Mouse (Mus musculus): ENCODE data around the gene Samd14.

The Samd14 gene

DNA sequence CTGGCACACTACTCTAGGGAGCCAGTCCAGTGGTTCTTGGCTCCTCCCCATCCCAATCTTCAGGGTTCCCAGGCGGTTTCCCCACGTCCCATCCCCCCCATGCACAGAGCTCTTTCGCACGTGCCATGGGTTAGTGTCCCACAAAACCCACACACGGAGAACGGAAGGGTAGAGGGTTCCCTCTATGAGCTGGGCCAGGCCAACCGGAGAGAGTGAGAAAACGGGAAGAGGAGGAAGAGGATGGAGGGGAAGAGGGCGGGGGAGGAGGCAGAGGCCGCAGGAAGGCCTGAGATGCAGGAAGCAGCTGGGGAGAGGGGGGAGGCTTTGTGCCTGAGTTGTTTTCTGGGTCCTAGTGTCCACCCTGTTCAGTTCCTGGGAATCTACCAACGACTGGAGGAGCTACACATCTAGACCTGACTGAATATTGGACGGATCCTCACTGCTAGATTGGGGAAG is 20.1 kb upstream of the Samd14 start:
- DNase-seq (ENCODE audit: low read depth, low spot score): peak; percentile 86

DNA sequence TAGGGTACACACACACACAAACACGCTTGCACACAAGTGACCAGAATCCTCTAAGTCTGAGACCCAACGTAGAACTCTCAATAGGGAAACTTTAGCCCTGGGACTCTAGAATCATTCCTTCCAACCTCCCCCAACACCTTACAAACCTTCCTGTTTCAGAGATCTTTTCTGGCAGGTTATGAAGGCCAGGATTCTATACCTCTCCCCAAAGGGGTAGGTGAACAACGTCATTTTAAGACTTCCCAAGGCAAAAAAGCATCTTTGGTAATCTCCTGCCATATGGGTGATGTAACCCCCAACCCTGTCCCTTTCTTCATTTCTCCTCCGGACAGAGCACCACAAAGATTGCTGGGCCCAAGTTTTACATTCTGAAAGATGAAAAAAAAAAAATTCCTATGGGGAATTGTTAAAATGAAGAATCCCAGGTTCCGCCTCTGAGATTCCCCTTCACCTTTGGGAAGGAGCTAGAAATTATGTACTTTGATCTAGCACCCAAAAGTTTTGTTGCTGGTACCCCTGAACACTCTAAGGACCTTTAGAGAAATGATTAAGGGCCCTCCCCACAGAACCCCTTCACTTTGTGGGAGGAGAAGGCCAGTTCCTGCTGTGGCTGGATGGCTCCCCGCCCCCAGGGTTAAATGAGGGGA is 19.5 kb upstream of the Samd14 start:
- DNase-seq (ENCODE audit: low read depth, low spot score): no peak

DNA sequence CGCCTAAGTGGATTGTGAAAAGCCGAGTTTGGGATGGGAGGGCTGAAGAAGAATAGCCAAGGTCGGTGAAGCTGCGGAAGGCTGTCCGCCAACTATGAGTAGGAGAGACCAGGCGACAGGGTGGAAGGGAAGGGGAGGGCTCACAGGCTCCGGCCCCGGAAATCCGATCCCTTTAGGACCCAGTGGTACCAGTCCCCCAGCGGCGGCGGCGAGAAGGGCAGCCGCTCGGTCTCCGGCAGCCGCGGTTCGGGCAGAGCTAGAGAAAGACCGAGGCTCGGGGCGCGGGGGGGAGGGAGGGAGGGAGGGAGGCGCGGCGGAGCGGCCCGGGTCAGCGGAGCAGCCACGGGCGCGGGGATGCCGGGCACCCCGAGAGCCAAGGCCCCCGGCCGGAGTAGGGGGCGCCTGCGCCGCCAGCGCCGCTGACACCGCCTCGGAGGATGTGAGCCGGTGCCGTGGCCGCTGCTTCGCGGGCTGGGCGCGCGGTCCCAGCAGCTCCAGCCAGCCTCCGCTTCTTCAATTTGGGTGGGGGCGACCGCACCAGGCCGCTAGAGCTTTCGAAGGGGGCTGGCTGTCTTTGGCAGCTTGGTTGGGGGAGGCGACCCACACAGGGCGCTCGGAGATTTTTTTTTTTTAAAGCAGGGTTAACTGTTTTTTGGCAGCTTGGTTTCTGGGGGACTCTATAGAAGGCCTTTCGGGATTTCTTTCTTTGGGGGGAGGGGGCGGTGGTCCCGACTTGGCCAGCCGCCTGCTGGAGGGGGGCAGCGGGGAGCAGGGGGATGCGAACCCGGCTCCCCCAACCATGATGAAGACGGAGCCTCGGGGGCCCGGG is 18.7 kb upstream of the Samd14 start, which contains the start of gene Ppp1r9b:
Gene Ppp1r9b, plus strand, starts transcription at position 287 of the 829 bp plus-strand sequence.
- peak; percentile 82 for DNase-seq (ENCODE audit: low read depth, low spot score)

DNA sequence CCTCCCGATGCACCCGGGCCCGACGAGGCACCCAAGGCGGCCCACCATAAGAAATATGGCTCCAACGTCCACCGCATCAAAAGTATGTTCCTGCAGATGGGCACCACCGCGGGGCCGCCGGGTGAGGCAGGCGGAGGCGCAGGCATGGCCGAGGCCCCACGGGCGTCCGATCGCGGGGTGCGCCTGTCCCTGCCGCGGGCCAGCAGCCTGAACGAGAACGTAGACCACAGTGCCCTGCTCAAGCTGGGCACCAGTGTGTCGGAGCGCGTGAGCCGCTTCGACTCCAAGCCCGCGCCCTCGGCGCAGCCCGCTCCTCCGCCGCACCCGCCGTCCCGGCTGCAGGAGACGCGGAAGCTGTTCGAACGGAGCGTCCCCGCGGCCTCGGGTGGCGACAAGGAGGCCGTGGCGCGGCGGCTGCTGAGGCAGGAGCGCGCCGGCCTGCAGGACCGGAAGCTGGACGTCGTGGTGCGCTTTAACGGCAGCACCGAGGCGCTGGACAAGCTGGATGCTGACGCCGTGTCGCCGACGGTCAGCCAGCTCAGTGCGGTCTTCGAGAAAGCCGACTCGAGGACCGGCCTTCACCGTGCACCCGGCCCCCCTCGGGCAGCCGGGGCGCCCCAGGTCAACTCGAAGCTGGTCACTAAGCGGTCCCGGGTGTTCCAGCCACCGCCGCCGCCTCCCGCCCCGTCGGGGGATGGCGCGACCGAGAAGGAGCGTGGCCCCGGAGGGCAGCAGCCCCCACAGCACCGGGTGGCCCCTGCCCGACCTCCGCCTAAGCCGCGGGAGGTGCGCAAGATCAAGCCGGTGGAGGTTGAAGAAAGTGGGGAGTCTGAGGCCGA is 17.8 kb upstream of the Samd14 start:
- no peak for DNase-seq (ENCODE audit: low read depth, low spot score)

DNA sequence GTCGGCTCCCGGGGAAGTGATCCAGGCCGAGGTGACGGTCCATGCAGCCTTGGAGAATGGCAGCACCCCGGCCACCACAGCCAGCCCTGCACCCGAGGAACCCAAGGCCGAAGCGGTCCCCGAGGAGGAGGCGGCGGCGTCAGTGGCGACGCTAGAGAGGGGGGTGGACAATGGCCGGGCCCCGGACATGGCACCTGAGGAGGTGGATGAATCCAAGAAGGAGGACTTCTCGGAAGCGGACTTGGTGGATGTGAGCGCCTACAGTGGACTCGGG is 17.3 kb upstream of the Samd14 start:
- no peak for DNase-seq (ENCODE audit: low read depth, low spot score)

DNA sequence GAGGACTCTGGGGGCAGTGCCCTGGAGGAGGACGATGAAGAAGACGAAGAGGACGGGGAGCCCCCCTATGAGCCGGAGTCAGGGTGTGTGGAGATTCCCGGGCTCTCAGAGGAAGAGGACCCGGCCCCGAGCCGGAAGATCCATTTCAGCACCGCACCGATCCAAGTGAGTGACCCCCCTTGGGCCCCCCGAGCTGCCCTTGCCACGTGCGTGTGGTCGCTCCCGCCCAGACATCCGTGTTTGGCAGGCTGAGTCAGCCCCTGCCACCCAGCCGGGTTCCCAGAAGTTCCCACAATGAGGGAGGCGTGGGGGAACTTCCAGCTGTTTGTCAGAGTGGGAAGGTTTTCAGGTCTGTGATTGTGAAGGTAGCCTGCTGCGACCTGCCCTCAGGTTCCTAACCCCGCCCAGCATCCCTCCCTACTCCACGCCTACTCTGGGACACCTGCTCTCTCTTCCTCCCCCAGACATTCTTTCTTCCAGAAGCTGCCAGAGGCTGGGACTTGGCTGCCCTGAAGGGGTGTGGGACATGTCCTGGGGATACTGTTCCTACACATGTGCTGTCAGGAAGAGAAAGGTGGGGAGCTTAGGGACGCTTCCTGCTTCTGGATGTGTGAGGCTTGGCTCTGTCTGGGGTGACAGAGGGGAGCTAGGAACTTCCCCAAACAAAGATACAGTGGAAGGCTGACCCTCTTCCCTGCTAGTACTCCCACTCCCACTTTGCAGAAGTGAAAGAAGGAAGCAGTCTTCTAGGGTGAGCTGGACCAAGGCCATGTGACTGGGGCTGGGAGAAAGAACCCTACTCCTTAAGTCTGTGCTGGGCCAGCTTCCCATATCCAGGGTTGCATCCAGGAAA is 16.7 kb upstream of the Samd14 start:
- DNase-seq (ENCODE audit: low read depth, low spot score): no peak

DNA sequence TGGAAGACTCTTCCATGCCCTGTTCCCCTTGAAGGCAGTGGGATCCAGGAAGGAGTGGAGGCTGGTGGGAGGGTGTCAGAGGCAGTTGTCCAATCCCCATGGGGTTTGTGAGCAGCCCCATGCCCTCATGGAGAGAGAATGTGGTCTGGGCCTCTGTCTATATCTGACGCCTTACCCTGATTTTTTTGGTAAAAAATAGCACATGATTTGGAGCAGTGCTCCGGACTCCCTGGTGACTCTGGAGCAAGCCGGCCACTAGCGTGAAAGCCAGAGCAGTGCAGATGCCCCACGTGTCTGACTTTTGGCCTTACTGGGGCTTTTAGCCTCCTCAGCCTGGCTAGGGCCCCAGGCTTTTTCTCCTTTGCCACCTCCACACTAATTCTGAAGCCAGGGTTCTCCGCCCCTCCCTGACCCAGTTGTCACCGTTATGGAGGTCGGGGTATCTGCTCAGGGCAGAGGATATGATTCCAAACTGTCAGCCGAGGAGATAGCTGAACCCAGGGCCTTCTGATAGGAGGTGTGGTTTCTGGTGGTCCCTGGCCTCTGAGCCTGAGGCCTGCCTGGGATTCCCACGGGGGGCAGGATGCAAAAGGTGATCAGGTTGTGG is 15.4 kb upstream of the Samd14 start:
- DNase-seq (ENCODE audit: low read depth, low spot score): no peak

DNA sequence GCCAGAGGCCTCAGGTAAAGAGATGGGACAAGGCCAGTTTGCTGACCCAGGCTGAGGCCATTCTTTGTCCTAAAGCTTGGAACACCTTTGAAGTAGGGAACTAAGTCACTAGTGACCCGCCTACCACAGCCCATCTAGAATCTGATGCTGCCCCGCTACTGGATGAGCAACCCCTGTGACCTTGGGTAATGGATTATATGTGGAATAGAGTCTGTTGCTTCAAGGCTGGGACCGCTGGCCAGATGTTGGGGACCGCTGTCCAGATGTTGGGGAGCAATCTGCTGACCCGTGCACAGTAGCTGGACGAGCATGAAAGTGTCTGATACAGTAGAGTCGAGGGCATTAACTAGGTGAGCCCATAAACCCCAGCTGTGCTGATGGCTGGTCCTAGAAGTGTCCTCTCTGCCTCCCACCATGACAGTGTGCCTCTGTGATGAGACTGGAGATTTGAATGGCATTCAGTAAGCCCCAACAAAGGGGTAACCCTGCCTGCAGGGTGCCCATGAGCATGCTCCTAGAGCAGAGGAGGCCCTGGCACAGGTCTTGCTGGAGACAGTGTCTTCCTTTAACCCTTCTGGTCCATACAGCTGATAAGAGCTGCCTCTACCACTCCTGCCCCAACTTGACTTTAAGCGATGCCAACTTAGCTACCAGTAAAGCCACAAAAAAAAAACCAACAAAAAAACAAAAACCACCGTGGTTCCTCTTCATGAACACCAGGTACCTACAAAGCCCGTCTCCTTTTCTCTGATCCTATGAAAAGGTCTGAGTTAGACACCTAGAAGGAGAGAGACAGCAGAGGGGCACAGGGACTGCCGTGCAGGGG is 14.5 kb upstream of the Samd14 start:
- DNase-seq (ENCODE audit: low read depth, low spot score): no peak

DNA sequence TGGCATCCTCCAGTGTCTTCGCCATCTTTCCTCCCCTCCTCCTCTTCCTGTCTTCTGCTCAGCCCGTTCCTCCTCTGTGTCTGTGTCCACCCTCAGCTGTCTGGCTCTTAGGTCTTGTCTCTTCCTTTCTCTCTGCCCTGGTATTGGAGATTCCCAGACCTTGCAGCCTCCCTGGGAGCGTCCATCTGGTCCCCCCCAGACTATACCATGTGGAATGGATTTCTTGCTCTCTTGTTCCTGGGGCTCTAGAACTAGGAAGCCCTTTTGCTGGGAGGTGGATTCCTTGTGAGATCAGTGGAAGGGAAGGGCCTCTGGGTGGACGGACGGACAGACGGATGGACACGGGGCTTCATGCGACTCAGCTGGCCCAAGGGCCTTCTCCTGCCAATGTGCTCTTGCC is 13.6 kb upstream of the Samd14 start:
- no peak for DNase-seq (ENCODE audit: low read depth, low spot score)

DNA sequence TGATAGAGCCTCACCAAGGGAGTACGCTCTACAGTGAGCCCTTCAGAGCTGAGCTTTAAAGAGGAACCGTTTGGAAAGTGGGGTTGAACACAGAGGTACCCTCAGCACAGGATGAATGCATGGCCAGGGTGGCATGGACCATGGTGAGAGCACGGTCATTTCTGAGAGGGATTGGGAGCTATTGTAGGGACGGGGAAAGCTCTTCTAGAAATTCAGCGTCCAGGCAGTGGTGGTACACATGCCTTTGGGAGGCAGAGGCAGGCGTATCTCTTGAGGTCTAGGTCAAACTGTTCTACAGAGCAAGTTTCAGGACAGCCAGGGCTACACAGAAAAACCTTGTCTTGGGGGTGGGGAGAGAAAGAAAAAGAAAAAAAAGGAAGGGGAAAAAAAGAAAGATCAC is 12.7 kb upstream of the Samd14 start:
- DNase-seq (ENCODE audit: low read depth, low spot score): no peak

DNA sequence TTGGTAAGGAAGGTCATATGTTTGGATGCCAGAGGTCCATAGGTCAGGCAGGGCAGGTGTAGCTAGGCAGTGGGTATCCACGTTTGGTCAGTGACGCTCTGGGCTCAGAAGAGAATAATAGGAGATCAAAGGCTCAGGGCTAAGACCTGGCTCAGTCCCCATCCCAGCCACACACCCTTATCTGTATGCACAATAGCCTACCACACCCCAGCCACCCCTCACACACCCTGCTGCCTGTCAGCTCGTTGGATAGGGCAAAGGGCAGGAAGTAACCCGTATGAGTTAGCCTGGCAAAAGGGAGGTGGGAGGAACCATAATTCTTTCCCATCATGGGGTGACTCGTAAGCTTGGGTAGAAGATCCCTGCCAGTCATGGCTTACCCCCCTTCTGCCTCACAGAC is 12.1 kb upstream of the Samd14 start:
- no peak for DNase-seq (ENCODE audit: low read depth, low spot score)

DNA sequence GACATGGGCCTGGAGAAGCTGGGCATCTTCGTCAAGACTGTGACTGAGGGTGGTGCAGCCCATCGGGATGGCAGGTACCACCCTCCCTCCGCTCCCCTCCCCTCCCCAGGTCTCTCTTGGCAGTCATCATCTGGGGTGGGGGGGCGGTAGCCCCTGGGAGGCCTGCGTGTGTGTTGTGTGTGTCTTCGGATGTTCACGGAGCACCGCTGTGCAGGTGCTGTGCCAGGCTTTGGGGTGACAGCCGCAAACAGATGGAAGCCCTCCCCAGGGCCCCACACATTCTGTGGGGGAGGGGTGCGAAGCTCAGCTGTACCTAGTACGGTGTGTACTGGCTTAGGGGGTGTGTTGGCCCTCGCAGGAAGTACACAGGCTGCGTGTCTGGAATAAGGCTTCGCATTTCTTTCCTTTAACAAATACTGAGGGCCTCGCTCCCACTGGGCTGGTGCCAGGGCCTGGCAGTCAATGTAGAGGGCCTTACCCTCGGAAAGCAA is 11.6 kb upstream of the Samd14 start:
- DNase-seq (ENCODE audit: low read depth, low spot score): no peak

DNA sequence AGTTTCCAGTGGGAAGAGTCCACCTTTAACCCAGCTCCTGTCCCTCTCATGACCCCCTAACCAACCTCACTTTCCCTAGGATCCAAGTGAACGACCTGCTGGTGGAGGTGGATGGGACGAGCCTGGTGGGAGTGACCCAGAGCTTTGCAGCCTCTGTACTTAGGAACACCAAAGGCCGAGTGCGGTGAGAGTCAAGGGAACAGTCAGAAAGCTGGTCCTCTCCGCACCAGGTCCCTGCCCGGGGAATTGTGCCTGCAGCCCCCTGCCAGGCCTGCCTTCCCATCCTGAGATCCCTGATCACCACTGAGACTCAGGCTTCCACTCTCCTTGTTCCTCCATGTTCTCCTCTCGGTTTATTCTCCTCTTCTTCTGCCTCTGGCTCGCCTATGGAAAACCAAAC is 9.6 kb upstream of the Samd14 start:
- no peak for DNase-seq (ENCODE audit: low read depth, low spot score)

DNA sequence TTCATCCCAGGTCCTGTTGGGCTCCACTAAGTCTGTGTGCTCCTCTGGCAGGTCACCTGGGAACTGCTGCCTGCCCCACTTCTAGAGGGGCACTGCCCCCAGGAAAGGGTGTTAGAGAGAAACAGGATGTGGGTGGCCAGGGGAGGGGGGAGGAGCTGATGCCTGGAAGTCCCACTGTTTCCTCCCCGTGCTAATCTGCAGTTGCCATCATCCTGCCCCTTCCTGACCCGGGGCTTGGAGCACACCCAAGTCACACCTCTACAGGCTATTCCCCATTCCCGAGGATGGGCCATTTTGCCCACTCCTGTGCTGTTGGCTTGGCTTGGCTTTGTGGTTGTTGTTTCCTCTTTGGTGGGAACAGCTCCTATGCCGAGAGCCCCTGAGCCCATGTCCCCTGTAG is 9.1 kb upstream of the Samd14 start:
- DNase-seq (ENCODE audit: low read depth, low spot score): no peak

DNA sequence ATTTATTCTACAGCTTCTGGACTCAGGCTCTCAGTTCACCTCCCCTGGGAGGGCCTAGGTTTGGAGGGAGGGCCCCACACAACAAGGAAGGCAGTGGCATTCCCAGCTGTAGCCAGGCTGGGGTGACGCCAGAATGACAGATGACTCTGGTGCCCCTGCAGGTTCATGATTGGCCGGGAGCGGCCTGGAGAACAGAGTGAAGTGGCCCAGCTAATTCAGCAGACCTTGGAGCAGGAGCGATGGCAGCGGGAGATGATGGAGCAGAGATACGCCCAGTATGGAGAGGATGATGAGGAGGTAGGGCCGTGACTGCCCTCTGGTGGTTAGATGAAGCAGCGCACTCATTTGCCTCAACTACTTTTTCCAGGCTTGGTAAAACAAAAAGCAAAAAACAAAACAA is 8.6 kb upstream of the Samd14 start:
- peak; percentile 52 for DNase-seq (ENCODE audit: low read depth, low spot score)

DNA sequence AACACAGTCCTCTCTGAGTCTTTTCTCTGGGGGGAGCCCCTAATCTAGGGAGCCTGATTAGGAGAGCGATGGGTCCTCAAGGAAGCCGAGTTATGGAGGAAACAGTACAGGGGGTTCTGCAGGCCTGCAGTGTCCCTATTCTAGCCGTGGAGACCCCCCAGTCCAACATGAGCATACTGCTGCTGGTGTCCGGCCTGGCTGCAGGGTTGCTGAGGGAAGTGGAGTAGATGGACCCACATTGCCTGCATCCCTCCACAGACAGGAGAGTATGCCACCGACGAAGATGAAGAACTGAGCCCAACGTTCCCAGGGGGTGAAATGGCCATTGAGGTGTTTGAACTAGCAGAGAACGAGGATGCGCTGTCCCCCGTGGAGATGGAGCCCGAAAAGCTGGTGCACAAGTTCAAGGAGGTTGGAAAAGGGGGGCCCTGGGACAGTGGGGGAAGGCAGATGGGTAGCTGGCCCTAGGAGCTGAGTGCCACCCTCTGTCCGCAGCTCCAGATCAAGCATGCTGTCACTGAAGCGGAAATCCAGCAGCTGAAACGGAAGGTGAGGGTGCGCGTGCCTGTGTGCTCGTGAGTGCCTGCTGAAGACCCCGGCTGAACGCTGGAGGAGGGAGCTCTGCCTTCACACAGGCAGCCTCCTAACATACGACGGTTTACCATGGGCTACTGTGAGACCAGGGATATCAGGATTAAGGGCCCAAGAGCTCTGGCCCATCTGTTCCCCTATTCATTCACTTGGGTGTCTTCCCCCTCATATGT is 7.9 kb upstream of the Samd14 start:
- DNase-seq (ENCODE audit: low read depth, low spot score): no peak

DNA sequence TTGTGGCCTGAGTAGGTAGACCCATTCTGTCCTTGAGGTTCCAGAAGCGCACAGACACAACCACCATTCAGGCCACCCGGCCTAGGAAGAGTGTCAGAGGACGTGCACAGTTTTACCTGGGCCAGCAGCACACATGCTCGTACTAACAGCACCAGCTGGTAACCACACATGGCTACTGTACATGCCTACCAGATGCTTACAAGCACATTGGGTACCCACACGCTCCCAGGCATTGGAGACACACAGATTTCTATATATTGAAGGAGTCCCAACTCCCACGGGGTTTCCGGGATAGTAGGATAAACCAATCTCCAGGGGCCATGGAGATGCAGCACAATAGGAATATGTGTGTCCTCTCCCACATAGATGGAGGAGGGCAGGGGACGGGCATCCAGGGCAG is 7.0 kb upstream of the Samd14 start:
- DNase-seq (ENCODE audit: low read depth, low spot score): no peak

DNA sequence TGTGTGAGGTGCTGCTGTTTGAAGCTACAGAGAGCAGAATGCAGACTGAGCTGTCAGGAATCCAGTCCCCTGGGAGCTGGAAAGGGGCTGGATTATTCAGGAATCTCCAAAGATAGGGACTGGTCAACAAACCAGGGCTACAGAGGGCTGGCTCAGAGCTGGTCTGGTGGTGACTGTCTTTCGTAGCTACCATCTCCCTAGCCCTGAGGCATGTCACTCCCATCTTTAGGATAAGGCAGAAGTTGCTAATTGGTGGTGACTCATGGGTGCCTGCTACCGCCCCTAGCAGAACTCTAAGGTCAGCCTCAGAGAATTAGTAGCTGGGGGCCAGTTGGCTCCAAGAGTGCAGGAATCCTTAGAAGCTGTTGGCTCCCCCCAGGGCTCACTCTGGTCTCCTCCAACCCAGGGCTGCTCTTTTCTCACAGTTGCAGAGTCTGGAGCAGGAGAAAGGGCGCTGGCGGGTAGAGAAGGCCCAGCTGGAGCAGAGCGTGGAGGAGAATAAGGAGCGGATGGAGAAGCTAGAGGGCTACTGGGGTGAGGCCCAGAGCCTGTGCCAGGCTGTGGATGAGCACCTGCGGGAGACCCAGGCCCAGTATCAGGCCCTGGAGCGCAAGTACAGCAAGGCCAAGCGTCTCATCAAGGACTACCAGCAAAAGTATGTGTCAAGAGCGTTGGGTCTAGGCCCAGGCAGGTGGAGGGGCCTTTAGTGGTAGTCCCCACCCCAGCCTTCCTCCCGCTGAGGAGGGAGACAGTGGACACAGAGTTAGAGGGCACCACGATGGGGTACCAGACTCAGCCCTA is 5.3 kb upstream of the Samd14 start:
- no peak for DNase-seq (ENCODE audit: low read depth, low spot score)

DNA sequence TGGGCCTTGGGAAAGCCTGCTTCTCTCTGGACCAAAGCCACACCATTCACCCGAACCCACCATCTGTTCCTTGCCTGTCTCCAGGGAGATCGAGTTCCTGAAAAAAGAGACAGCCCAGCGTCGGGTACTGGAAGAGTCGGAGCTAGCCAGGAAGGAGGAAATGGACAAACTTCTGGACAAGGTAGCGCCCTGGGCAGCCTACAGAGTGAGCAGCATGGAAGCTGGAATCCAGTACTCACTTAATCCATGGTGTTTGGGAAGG is 4.8 kb upstream of the Samd14 start:
- DNase-seq (ENCODE audit: low read depth, low spot score): no peak

All from embryo, embryonic 11.5 days (tissue).